Mouse (Mus musculus) liver (tissue): ENCODE measurements at regions not wholly inside any gene's neighbourhood (a gene's known extent, or its start where the extent isn't known, plus 50 kb on each side); places are given as distances from the start of the nearest gene placed in this dataset.

ENCODE experiments used
- DNase-seq: peaks from one replicate; pipeline ENCODE4 v3.0.0-alpha.2; 2020; ENCODE audit warnings: mixed read lengths

DNA sequence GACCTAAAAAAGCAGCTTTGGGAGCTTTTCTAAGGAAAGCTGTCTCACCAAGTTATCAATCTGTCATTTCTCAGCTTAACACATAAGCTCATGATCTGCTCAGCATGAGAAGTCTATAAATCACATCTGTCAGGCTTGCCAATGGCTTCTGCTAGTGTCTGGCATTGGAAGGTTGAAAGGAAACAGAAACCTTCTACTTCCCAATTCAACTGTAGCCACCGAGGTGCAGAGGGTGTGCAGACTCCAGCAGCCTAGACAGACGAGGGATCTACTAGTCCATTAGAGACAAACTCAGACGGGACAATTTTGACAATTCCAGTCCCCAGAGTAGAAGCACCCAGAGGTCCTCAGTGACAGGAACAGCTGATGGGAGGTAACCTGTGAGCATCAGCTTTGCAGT lies 103.0 kb downstream of the Nab1 start:
- DNase-seq, result no peak

DNA sequence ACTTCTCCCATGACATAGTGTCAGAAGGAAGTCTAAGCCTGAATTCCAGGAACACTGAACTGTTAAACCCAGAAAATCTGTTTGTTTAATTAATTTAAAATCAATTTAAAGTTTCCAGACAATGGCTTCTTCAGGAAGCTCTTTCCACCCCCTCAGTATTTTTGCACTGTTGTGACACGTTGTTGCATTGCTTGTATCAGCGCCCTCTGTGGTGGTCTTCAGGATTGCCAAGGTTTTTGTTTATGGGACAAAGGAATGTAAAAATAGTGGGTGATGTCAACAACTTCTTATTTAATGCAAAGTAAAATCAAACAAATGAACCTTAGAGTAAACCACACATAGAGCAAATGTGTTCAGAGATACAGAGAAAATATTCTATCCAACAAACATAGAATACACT lies 107.5 kb downstream of the Nab1 start:
- DNase-seq, result no peak

DNA sequence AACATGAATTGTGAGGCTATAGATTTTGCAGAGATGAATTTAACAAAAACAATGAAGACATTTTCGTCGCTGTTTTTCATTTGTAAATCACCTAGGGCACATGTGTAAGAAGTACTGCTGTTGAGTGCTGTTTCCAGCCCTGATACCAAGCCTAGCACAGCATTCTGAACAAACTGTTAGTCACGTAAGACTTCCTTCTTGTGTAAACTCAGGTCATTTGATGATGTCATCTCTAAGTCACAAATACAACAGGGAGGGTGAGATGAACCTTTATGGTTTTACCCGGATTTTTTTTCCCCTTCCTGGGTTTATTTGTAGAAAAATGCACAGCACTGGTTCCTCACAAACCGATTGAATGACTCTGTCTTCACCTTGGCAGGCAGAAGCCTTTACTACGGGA lies 111.6 kb downstream of the Nab1 start:
- DNase-seq, result no peak

DNA sequence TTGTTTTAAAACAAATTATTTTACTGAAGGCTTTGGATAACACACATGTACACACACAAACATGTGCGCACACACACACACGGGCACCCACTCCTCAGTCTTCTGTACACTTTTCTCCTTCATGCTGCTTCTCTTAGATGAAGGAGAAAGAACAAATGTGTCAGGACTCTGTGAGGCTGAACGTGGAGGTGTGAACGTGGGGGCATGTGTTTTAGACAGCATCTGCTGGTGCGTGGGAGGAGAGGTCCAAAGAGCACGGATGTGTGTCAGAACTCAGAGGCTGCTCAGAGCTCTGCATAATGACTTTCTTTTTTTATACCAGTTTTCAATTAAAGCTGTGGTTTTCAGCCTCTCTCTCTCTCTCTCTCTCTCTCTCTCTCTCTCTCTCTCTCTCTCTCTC lies 112.4 kb downstream of the Nab1 start:
- DNase-seq, result peak; percentile 7

DNA sequence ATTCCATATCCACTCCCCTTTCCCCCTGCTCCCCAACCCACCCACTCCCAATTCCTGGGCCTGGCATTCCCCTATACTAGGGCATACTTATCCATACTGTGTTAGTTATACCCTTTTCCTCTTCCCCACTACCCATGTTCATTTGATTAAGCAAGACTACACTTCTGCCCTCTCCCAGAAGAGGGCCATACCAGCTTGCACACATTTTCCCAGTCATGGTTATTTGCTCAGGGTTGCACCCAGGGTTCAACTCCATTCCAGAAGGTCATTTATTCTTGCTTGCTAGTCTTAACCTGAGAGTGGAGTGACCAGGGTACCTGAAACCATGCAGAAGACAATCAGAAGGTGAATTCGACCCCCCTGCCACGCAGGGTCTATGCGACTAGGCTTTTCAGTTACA lies 113.4 kb downstream of the Nab1 start:
- no peak for DNase-seq

DNA sequence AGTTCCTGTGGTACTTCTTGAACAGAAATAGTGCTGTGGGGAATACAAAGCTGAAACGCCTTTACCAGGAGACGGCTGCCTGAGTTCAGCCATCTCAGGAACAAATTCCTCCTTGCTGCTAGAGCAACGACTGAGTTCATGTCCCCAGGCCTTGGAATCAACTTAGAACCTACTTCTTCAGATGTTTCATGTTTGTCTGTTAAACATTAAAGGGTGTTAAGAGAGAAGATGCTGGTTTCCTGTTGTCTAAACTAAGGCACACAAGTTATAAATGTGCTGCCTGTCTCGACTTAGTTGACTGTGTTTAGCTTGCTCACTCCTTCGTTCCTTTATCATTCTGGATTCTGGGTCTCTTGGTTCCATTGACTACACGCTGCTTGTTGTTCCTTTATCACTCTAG lies 125.2 kb downstream of the Nab1 start:
- no peak for DNase-seq

DNA sequence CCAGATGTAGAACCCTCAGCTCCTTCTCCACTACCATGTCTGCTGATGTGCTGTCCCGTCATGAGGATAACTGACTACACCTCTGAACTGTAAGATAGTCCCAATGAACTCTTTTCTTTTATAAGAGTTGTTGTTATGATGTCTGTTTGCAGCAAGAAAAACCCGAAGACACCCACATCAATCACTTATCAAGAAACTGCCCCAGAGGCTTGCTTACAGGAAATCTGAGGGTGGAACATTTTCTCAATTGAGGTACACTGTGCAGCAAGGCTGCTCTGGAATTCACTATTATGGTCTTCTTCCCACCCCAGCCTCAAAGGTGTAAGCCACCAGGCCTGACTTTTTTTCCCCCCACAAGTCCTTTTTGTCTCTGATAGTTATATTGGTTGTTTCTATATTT lies 125.8 kb downstream of the Nab1 start:
- DNase-seq, result no peak

DNA sequence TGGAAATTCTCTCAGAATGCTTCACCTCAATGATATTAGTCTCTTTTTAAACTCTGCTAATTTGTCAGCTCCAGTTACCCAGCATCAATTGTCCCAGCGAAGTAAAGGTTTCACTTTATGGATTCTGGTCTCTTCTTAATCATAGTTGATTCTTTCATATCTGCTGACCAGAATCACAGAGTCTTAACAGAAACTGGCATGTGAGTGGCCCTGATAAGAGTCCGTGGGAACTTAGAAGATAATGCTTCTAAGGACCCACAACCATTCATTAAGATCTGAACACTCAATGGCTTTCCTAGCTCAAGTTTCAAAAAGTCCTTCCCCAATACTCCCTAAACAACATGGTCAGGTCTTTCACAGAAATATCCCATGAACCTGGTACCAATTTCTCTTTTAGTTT lies 126.7 kb downstream of the Nab1 start:
- no peak for DNase-seq

DNA sequence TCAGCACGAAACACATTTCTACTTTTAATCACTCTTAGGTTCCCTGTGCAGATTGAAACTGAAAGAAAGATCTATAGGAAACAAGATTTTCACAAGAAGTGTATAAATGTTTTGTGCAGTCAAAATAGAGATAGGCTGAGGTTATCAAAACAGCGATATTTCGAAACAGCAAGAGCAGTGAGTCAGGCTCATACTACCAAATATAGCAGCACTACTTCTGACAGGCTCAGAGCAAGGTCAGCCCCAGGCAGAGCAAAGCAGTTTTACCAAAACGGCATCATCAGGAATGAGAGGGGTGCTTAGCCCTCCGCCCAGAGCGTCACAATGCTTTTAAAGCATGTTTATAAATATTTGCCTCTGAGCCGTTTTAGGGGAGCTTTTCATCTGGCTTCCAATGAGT lies 133.4 kb upstream of the Gls start:
- DNase-seq, result no peak

DNA sequence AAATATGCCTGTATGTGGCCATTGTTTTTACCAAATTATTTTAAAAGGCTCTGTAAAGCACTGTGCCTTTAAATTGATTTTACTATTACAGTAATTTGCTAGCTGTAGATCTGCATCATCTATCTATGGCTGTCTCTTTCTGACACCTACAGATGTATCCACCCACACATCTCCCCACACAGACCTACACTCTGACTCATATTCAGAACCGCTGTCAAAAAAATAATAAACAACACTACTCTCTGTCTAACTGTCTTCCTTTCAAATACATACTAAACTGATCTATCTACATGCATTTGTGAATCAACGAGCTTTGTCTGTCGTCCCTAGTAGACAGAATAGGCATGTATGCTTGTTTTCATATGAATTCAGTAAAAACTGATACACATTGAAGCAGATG lies 130.6 kb upstream of the Gls start:
- DNase-seq, result no peak

DNA sequence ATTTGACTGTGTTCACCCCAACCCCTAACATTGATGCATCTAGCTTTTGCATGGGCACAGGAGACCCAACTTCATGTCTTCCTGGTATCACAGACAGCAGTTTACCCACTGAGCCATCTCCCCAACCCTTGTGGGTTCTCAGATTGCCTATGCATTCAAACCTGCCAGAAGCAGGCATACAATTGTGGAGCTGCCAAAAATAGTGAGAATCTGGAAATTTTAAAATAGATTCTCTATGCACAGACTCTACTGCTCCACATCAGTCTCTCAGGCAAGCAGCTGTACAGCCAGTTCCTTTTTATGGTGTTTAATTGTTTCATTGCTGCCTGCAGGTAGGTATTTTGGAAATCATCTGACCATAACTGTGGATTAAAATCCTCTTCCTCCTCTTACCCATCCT lies 129.9 kb upstream of the Gls start:
- DNase-seq, result no peak

DNA sequence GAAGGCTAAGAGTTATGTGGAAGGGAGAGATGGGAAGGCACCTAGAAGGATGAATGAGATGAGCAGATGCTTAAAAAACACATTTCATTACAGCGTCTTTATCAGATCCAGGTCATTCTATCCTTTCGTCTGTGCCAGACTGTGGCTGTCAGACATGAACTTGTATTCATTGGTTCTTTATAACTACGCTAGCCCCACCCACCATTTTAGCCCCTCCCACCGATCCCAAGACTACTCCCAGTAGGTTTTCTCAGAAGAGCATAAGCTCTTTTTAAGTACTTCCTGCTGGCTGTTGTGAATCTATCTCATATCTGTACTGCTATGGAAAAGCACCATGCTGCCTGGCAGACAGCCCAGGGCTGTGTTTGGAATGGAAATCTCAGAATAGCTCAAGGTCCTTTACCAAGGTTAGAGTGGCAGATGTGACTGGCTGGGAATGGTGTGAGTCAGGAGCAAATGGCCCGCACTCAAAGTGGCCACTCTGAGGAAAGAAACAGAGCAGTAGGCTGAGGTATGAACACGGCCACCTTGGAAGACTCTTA lies 121.1 kb upstream of the Gls start:
- no peak for DNase-seq

DNA sequence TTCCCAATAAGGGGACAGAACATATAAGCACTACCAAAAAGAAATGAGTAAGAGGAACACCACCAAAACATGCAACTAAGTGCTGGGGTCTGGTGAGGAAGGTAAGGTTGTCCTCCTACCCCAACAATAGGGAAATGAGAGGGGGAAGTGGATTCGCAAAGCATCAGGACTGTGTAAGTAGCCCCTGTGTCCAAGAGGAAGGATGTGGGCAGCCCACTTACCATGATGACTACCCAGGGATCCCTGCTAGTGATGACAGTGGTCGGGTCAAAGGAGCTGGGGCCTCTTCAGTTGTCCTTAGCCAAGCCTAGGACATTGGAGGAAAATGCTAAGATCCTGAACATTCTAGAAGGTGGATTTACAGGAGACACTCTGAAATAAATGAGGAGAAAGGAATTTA lies 109.1 kb upstream of the Gls start:
- no peak for DNase-seq

DNA sequence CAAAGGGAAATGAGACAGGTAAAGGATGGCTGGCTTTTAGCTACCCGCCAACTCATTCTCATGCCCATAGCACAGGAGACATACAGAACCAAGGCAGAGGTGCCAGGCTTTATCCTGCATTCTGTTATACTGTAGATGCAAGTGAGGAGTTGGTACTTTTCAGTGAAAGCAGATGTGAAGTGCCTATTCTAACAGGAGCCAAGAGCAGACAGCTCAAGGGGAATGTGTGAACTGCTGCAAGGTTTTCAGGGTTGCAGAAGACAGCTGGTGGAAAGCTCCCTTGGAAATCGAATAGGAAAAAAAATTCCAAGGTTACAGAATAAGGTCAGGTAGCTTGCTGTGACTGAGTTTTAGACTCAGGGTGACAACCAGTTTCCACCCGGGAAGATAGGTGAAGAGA lies 105.7 kb upstream of the Gls start:
- no peak for DNase-seq

DNA sequence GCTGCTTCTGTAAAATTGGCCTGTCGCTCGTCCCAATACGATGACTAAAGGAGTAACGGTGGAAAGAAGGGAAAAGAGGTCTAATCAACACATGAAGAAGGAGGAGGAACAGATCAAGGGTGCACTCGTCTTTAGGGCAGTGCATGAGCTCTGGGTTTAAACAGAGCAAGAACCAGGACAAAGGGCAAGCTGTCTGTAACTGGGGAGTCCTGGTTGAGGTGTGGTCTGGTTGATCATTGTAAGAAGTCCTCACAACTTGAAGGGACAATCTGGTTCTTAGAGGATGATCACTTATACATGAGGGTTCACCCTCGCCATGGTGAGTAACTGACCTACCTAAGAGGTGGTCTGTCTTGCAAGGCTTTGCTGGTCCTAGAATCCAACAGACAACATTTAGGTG lies 105.2 kb upstream of the Gls start:
- DNase-seq, result no peak

DNA sequence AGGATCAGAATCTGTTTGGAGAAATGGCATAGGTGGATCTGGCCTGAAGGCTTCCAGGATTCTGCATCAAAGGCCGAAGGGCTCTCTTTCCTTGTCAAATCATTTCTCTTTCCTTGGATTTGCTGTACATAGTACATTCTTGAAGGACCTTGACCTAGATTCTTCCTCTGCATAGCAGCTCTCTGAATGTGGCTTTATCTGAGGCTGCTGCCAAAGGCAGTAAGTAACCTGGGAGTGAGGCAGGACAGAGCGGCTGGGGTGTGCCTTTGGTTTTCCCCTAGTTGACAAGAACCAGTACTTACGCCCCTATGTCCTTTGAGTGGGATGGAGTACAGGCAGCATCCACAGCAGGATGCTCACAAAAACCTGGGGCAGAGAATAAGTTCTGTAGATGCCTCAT lies 103.7 kb upstream of the Gls start:
- DNase-seq, result no peak

DNA sequence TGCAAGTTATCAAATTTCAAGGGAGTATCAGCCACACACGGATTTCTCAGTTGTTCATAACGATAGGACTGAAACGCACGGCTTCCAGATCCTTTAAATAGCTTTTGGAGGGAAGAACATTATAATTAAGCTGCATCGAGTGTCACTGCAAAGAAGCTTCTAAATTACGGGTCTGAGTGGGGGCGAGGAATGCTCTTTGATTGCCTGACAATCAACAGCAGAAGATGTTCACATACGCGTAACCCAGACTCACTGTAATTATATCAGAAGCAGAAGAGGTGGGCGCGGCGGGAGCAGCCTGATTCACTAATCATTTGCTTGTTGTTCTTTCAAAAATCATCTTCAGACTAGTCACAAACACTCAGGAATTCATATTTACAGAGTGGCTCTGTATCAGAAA lies 99.0 kb upstream of the Gls start:
- DNase-seq, result no peak

DNA sequence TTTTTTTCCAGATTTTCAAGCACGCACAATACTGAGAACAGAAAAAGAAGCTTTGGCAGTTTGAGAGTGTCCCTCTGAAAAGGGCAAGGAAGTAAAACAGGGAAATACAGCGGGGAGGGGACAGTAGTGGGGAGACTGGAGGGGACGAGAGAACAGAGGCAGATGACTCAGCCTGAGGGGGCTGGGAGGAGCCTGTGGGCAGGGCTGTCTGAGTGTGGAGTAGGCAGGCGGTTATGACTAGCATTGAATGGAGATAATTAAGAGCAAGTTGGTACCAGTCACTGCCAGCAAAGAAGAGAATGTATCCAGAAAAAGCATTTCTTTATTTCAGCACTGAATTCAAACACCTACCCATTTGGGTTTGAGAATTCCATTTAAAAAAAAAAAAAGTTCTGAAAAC lies 98.4 kb upstream of the Gls start:
- DNase-seq, result peak; percentile 22

DNA sequence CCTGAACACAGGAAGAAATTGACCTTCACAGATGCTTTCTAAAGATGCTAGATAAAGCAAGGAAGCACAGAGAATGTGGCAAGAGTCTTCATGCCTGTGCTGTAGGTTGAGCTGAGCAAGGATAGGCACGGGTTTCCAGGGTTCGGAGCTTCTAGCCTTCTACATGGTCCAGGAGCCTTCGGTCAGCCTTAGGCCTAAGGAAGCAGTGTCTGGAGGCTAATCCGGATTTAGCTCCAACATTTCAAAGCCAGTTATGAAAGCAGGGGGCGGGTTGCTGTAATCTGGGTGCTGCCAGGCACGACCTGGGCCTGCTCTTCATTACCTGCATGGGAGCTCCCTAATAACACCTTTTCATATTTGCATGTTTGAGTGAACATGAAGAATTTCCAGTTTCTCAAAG lies 97.5 kb upstream of the Gls start:
- DNase-seq, result no peak

DNA sequence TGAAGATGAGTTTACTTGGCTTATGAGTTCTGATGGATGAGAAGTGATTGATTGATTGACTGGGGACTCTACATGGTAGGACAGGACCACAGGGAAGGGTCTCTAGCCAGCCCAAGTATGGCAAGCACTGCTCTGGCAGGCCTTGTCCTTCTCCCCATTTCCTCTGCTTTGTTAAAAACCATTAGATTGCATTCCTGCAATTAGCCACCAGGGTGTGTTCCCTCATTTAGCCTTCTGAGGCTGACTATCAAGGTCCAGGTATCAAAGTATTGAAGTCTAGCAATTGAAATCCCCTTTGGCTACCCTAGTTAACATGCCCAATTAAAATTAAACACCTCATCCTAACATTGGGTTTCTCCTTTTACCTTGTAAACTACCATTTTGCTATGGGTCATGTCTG lies 95.5 kb upstream of the Gls start:
- no peak for DNase-seq

DNA sequence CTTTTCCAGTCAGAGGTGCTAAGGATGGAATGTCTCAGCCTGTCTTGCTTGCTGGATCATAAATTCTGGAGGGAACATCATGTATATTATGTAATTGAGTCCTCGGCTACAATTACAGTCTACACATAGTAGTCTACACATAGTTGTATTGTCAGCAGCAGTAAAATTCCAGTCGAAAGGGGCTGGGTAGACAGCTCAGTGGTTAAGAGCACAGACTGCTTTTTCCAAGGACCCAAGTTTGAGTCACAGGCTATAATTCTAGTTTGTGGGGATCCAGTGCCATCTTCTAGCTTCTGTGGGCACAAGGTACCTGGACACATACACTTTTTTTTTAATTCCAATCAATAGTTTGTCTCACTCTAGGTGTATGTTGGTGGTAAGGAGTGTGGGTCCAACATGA lies 91.3 kb upstream of the Gls start:
- no peak for DNase-seq

DNA sequence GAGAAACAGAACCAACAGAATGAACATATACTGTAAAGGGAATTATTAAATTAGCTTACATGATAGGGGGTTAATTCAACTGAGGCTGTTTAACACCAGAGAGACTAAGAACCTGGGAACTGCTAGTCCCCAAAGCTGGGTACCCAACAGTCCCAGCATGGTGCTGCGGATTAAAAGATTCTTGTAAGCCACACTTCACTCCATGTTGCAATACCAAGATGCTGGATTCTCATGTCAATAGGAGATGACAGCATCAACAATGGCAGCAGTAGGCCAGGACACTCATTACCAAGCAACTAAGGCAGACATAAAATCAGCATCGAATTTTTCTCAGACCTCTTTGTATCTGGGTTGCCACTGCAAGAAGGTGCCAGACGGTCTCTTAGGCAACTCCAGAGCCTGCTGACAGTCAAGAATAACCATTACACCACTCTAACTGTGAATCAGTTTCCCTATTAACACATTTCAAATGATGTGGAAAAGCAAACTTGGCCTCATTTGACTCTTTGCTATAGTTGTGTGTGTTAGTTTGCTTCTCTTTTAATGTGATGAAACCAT lies 79.1 kb upstream of the Gls start:
- no peak for DNase-seq

DNA sequence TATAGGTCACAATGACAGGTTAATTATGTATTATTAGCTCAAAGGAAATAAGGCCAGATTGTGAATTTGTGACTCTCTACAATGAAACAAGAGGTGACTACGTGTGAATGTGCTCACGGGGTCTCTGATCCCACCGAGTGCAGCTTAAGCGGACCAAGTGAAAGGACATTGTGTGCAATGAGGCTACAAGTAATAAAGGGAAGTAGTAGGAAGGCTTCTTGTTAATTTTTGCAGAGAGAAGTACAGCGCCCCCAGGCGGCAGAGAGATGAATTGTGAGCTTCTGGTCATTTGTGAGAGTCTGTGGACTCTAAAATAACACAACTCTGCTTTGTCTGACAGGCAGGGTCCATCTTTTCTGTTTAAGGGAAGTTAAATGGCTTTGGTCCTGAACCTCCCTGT lies 73.9 kb upstream of the Gls start:
- DNase-seq, result peak; percentile 24

DNA sequence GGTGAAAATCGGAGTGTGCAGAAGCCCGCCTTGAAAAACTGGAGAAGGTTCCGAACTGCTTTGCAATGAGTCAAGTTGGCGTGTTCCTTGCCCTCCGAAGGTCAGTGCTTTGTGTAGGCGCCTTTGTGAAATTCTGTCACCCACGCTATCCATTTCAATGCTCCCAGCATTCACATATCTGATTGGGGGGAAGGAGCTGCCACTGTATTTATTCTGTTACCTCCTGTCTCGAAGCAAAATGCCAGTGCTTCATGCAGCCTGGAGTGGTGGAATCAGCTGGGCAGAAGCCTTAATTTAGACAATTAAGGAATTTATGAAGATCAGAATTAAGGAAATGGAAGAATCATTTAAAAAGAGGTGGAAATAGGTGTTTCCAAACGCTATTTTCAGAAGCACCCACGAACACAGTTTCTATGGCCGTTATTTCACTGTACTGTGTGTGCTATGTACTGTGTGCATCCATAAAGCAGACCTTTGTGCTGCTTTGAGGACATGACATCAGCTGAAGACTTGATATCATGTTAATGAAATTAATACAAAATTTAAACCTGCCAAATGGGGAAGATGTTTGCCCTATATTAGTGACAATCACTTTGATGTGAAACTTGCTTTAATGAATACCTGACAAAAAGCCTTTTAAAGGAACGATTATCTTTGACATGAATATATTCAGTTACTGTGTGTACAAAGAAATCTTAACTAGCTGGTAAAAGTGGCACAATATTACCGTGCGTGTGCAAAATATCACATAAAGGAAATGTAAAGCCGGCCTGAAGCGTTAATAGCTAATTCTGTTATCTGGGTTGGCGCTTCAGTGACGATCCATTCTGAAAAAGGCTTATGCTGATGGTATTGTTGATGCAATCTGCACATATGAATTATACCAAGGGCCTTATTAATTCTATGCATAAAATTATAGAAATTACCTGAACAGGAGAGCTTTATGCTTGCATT lies 72.9 kb upstream of the Gls start:
- DNase-seq, result no peak

DNA sequence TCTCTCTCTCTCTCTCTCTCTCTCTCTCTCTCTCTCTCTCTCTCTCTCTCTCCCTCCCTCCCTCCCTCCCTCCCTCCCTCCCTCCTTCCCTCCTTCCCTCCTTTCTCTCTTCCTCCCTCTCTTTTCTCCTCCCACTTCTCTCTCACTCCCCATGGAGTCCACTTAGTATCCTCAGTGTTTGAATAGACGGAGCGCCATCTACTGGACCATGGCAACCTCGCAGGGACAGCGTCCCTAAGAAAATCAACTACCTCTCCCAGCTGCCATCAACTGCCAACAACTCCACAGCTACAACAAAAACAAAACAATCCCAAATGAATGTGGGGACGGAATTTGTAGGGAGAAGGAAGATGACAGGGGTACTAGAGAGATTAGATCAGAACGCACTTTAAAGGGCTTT lies 69.5 kb upstream of the Gls start:
- peak; percentile 62 for DNase-seq
